Mouse (Mus musculus): ENCODE measurements at regions not wholly inside any gene's neighbourhood (a gene's known extent, or its start where the extent isn't known, plus 50 kb on each side); places are given as distances from the start of the nearest gene placed in this dataset.

GRCm38 (mm10) chr1:60658383-60658782, 58.2 kb upstream of the Cd28 start:
- TF ChIP-seq POLR2A (IDR thresholded peaks at IDR 0.05; ENCODE audit: borderline replicate concordance, low read depth, low read length) (no peak), CTCF (IDR thresholded peaks at IDR 0.05; ENCODE audit: low read depth, low read length) (no peak)

Data from bone marrow macrophage, adult 2 months (primary cell).